Mouse (Mus musculus) brain, embryonic 14.5 days (tissue): ENCODE measurements at regions not wholly inside any gene's neighbourhood (a gene's known extent, or its start where the extent isn't known, plus 50 kb on each side); places are given as distances from the start of the nearest gene placed in this dataset.
"Not testable (repeated sequence)": the region's sequence is repeated elsewhere in the genome, so short reads cannot be mapped to it uniquely, and the experiment has no call there.

Source experiments
- CTCF ChIP-seq: fragments of 200-500 bp; IDR thresholded peaks from 2 replicates; pipeline ENCODE4 v1.5.1; 2012; ENCODE audit warnings: inconsistent platforms, mild to moderate bottlenecking, moderate library complexity, borderline replicate concordance; ENCODE audit not compliant: insufficient read depth, insufficient read length; ENCODE audit errors: extremely low read depth
- POLR2A ChIP-seq: fragments of 200-500 bp; IDR thresholded peaks from 2 replicates; pipeline ENCODE4 v1.6.1; 2012; ENCODE audit warnings: mild to moderate bottlenecking, inconsistent platforms, borderline replicate concordance; ENCODE audit not compliant: poor library complexity, insufficient read depth, insufficient read length, severe bottlenecking; ENCODE audit errors: extremely low read depth

DNA sequence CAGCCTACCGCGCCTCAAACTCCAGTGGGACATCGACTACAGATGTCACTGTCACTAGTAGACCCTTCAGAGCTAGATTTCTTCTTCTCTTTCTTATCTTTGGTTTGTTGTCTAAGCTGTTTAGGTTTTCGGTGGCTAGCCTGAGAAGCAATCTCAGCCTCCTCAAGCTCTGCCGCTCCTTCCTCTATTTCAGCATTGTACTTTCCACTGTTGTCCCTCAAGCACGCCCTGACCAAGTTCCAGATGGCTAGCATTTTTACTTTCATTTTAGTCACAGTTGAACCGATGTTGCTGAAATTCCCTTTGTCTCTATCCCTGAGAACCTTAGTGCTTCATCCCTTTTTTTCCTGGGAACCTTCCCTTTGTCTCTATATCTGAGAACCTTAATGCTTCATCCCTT lies 208.1 kb upstream of the Sesn3 start:
- TF ChIP-seq CTCF, POLR2A: not testable (repeated sequence)
